Mouse (Mus musculus) C3H10T1/2 (cell line): ENCODE results near the gene Dcpp1. TPM values are rescaled to one million over a fixed set of nuclear protein-coding genes. Genes with fewer than 3 reads are reported as not detected.

Source experiments
- polyA plus RNA-seq, 2 experiments: library from polyadenylated mRNA; unstranded; fragments of >200 nt; fragmentation: generic; extraction: Trizol; gene quantifications; one replicate each; pipeline ENCODE4 v1.2.1; 2012; ENCODE audit warnings: missing spikeins in 2 of 2

Dcpp1 gene
- polyA plus RNA-seq, result not detected

DNA sequence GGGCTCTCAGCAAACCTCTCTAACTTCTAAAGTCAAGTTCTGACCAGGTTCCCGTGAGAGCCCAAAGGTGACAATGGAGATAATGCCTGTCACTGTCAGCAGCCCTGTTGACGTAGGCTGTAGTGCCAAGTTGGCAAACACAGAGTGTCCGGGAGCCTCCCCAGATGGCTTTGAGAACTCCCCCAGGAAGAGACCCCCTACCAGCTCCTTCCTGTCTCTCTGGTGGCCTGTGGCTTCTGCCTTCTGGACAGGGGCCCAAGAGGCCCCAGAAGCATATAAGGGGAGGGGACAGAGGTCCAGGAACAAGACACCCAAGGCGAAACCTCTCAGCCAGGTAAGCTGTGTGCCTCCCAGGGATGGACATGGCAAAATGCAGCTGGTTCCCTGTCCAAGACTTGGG is at the start of gene Dcpp1, which contains the start of gene Dcpp2:
Gene Dcpp1, plus strand, starts transcription at position 301 of the 400 bp plus-strand sequence.
Gene Dcpp2, plus strand, starts transcription at position 305 of the 400 bp plus-strand sequence.

DNA sequence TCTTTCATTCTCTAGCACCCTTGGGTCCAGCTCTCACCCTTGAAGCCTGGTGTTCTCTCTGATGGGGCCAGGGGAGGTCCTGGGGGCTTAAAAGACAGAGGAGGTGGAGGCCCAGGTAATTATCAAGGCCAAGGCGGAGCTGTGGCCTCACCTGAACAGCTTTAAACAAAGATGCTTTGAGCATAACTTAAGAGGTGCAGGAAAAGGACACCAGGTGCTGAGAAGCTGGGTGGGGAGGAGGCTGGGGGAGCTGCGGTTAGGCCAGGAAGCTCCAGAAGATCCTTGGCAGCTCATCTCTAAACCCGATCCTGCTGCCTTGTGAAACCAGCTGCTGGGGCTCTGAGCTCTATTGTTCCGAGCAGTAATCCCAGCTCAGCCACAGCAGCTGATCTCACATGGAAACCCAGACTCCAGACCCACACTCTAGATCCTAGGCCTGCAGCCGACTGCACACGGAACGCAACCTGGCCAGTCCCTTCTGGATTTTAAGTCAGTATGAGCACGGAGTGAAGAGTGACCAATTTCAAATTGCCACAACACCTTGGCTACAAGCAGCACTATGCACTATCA is 44.6 kb upstream of the Dcpp1 start, which contains the start of gene Prss33:
Gene Prss33, minus strand, starts transcription at position 51 of the 570 bp plus-strand sequence.

DNA sequence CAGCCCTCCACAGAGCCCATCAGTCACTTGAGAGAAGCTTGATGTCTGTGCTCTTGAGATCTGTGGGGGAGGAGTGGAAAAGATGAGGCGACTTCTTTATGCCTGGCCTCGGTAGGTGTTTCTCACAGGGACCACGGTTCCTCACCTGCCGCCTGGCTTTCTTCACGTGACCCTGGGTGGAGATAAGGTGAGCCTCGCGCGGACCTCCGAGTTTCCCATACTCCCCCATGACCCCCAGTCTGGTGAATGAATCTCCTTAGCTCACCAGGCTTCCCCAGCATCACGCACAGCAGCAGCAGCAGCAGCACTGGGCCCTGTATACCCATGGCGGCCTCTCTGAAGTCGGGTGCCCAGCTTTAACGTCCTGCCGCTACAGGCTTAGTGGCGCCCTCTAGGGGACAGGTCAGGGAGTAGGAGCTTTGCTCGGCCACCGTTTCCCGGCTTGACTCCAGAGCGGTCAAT is 36.8 kb upstream of the Dcpp1 start, which contains the start of the genes Prss32 and Prss41:
Gene Prss32, plus strand, starts transcription at position 44 of the 462 bp plus-strand sequence.
Gene Prss41, minus strand, starts transcription at position 361 of the 462 bp plus-strand sequence.

DNA sequence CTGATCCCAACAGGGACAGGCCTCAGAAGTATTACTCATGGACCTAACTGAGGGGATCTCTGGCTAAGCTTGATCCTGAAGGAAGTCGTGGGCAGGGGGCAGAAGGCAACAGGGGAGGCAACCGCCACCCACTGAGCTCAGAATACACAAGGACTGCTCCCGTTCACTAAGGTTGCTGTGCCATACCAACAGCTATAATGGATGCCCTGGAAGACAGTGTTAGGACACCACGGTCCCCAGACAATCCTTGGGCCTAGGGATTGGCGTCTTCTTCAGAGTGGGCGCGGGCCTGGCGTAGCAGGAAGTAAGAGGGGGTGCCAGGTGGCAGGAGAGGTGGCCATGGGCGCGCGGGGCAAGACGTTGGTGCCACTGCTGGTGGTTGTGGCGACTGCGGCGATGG is 12.9 kb upstream of the Dcpp1 start, which contains the start of gene Prss21:
Gene Prss21, plus strand, starts transcription at position 301 of the 400 bp plus-strand sequence.

DNA sequence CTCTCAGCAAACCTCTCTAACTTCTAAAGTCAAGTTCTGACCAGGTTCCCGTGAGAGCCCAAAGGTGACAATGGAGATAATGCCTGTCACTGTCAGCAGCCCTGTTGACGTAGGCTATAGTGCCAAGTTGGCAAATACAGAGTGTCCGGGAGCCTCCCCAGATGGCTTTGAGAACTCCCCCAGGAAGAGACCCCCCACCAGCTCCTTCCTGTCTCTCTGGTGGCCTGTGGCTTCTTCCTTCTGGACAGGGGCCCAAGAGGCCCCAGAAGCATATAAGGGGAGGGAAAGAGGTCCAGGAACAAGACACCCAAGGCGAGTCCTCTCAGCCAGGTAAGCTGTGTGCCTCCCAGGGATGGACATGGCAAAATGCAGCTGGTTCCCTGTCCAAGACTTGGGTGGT is 36.5 kb downstream of the Dcpp1 start, which contains the start of gene Dcpp3:
Gene Dcpp3, plus strand, starts transcription at position 301 of the 400 bp plus-strand sequence.

Other genes with a start within 250 kb of the Dcpp1 start
- gene Mmp25, start 235.6 kb upstream of the Dcpp1 start, polyA plus RNA-seq, result not detected
- gene Bicdl2, start 220.4 kb upstream of the Dcpp1 start, polyA plus RNA-seq, result under 1 TPM; 0.05 to 0.18 TPM
- gene Hcfc1r1, start 207.3 kb upstream of the Dcpp1 start, polyA plus RNA-seq, result 100 to 1,000 TPM; 438 to 526 TPM
- 10 to 100 TPM; 27.0 to 29.9 TPM for gene Thoc6, start 207.0 kb upstream of the Dcpp1 start, polyA plus RNA-seq
- gene Tnfrsf12a, start 203.4 kb upstream of the Dcpp1 start, polyA plus RNA-seq, result 100 to 1,000 TPM in 1 of 2 experiments, 10 to 100 TPM in 1; 78.5 to 413 TPM
- under 1 TPM in 1 of 2 experiments, not detected in 1; 0.04 TPM for gene Cldn6, start 201.6 kb upstream of the Dcpp1 start, polyA plus RNA-seq
- gene Cldn9, start 196.8 kb upstream of the Dcpp1 start, polyA plus RNA-seq, result 1 to 10 TPM in 1 of 2 experiments, under 1 TPM in 1; 0.53 to 3.5 TPM
- under 1 TPM; 0.07 to 0.45 TPM for gene 1520401A03Rik, start 158.1 kb upstream of the Dcpp1 start, polyA plus RNA-seq
- gene Pkmyt1, start 154.5 kb upstream of the Dcpp1 start, polyA plus RNA-seq, result 10 to 100 TPM; 24.3 to 38.2 TPM
- 10 to 100 TPM; 22.3 to 32.8 TPM for gene Paqr4, start 140.0 kb upstream of the Dcpp1 start, polyA plus RNA-seq
- under 1 TPM in 1 of 2 experiments, not detected in 1; 0.07 TPM for gene Kremen2, start 135.0 kb upstream of the Dcpp1 start, polyA plus RNA-seq
- gene Flywch1, start 109.3 kb upstream of the Dcpp1 start, polyA plus RNA-seq, result 10 to 100 TPM; 49.7 to 60.6 TPM
- under 1 TPM in 1 of 2 experiments, not detected in 1; 0.55 TPM for gene Flywch2, start 94.8 kb upstream of the Dcpp1 start, polyA plus RNA-seq
- 100 to 1,000 TPM in 1 of 2 experiments, 10 to 100 TPM in 1; 26.7 to 115 TPM for gene Srrm2, start 90.3 kb upstream of the Dcpp1 start, polyA plus RNA-seq
- 1,000 to 10,000 TPM; 1,533 to 1,676 TPM for gene Elob, start 51.7 kb upstream of the Dcpp1 start, polyA plus RNA-seq
- gene Prss33, start 44.8 kb upstream of the Dcpp1 start, polyA plus RNA-seq, result not detected
- under 1 TPM in 1 of 2 experiments, not detected in 1; 0.05 TPM for gene Prss32, start 37.0 kb upstream of the Dcpp1 start, polyA plus RNA-seq
- under 1 TPM in 1 of 2 experiments, not detected in 1; 0.02 TPM for gene Prss41, start 36.7 kb upstream of the Dcpp1 start, polyA plus RNA-seq
- not detected for gene Prss21, start 12.8 kb upstream of the Dcpp1 start, polyA plus RNA-seq
- gene Dcpp2, start within 50 bp of the Dcpp1 start, polyA plus RNA-seq, result not detected
- not detected for gene Dcpp3, start 36.6 kb downstream of the Dcpp1 start, polyA plus RNA-seq
- not detected for gene Sbp, start 60.8 kb downstream of the Dcpp1 start, polyA plus RNA-seq
- gene Sbpl, start 74.4 kb downstream of the Dcpp1 start, polyA plus RNA-seq, result not detected
- under 1 TPM; 0.02 to 0.22 TPM for gene Prss30, start 99.7 kb downstream of the Dcpp1 start, polyA plus RNA-seq
- gene Prss22, start 117.2 kb downstream of the Dcpp1 start, polyA plus RNA-seq, result under 1 TPM; 0.46 to 0.69 TPM
- under 1 TPM; 0.09 to 0.12 TPM for gene Prss27, start 157.3 kb downstream of the Dcpp1 start, polyA plus RNA-seq
- 10 to 100 TPM; 10.2 to 30.9 TPM for gene Kctd5, start 192.6 kb downstream of the Dcpp1 start, polyA plus RNA-seq